Mouse (Mus musculus) brain, embryonic 14.5 days (tissue): ENCODE measurements at regions not wholly inside any gene's neighbourhood (a gene's known extent, or its start where the extent isn't known, plus 50 kb on each side); places are given as distances from the start of the nearest gene placed in this dataset.

Experiments used
- CTCF ChIP-seq: fragments of 200-500 bp; IDR thresholded peaks from 2 replicates; pipeline ENCODE4 v1.5.1; 2012; ENCODE audit warnings: inconsistent platforms, mild to moderate bottlenecking, moderate library complexity, borderline replicate concordance; ENCODE audit not compliant: insufficient read depth, insufficient read length; ENCODE audit errors: extremely low read depth
- POLR2A ChIP-seq: fragments of 200-500 bp; IDR thresholded peaks from 2 replicates; pipeline ENCODE4 v1.6.1; 2012; ENCODE audit warnings: mild to moderate bottlenecking, inconsistent platforms, borderline replicate concordance; ENCODE audit not compliant: poor library complexity, insufficient read depth, insufficient read length, severe bottlenecking; ENCODE audit errors: extremely low read depth

GRCm38 (mm10) chr6:148505325-148505724 is 61.1 kb upstream of the Tmtc1 start:
- TF ChIP-seq CTCF, result no peak
- no peak for TF ChIP-seq POLR2A
